ENCODE assay signal across 12 mouse cellular contexts in the genomic region with DNA sequence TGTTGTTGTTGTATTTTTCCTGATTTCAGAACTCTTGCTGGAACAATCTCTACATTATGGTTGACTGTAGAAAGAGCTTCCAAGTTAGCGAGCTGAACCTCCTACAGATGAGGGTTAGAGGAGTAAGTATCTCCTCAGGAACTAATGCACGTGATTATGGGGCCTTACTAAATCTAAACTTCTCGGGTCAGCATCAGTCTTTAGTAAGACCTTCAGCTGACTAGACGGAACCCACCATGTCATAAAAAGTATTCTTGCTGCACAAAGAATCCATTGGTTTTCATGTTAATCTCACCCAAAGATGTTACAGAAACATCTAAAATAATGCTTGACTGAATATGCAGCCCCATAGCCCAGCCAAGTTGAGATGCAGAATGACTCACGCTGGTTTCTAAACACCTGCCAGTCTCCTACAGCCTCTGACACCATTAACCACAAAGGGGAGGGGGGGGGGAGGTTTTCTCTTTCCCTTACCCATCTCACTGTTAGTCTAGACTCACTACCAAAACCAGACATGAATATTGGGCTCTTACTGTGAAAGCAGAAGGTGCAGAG.
DNase-seq lines count a peak whose midpoint lies in the region; ATAC-seq lines count a peak whose summit lies in the region.
"Had no signal": no experiment of that assay in that cellular context is flagged by ENCODE, and none has a peak within 500 bp of the region (broad histone marks: within the 10 kb centered on the region; RNA-seq: fewer than 3 reads in every experiment).

No protein-coding gene starts in this region.

- WGBS in forebrain, embryonic 14.5 days: 92% methylated on average over 5 of the region's 5 CpGs

- H3K4me2 ChIP-seq in forebrain, embryonic 14.5 days (ENCODE audit: low read length): no peak overlapping the region
- H3K4me2 ChIP-seq: forebrain, embryonic 13.5 days; hindbrain, embryonic 12.5 days; lung, embryonic 14.5 days; neural tube, embryonic 12.5 days had no signal

- peak; percentile 79 for ATAC-seq in CD4-positive, CD25-positive, alpha-beta regulatory T cell, adult 4 months
- peak; percentile 39 for ATAC-seq in common myeloid progenitor, adult 5-6 weeks (replicated peaks; ENCODE audit: low read depth, poor library complexity, severe bottlenecking)
- peak; percentile 40 for ATAC-seq in megakaryocyte progenitor cell, adult 5-6 weeks (replicated peaks; ENCODE audit: poor library complexity)
- no peak for ATAC-seq in forebrain, embryonic 14.5 days
- ATAC-seq: forebrain, embryonic 13.5 days had no signal

- H3K9me3 ChIP-seq in forebrain, embryonic 14.5 days (replicated peaks; ENCODE audit: control insufficient read depth, low read length): no peaks in the 10 kb centered on the region
- H3K9me3 ChIP-seq: forebrain, embryonic 13.5 days; hindbrain, embryonic 12.5 days; neural tube, embryonic 12.5 days had no signal

- no peaks in the 10 kb centered on the region for H3K4me1 ChIP-seq in forebrain, embryonic 14.5 days (ENCODE audit: control insufficient read depth, insufficient read depth, low read length)
- H3K4me1 ChIP-seq: forebrain, embryonic 13.5 days; hindbrain, embryonic 12.5 days; neural tube, embryonic 12.5 days had no signal

- H3K9ac ChIP-seq in forebrain, embryonic 14.5 days (ENCODE audit: low read length): no peak overlapping the region
- H3K9ac ChIP-seq: forebrain, embryonic 13.5 days; hindbrain, embryonic 12.5 days; lung, embryonic 14.5 days; neural tube, embryonic 12.5 days had no signal

- no peaks in the 10 kb centered on the region for H3K27me3 ChIP-seq in forebrain, embryonic 14.5 days (replicated peaks; ENCODE audit: control insufficient read depth, insufficient read depth, low read length)
- H3K27me3 ChIP-seq: forebrain, embryonic 13.5 days; hindbrain, embryonic 12.5 days; neural tube, embryonic 12.5 days had no signal

- no peak overlapping the region for H3K4me3 ChIP-seq in forebrain, embryonic 14.5 days (ENCODE audit: low read depth, low read length)
- H3K4me3 ChIP-seq: forebrain, embryonic 13.5 days; hindbrain, embryonic 12.5 days; neural tube, embryonic 12.5 days had no signal

- no peaks in the 10 kb centered on the region for H3K36me3 ChIP-seq in forebrain, embryonic 14.5 days (ENCODE audit: control insufficient read depth, insufficient read depth, low read length)
- H3K36me3 ChIP-seq: hindbrain, embryonic 12.5 days; neural tube, embryonic 12.5 days had no signal

- DNase-seq in 416B (ENCODE audit: low read depth): peak; percentile 96
- no peak for DNase-seq in cerebellum, adult 9-11 months
- DNase-seq in lung, adult 18-20 months: no peak
- DNase-seq in forebrain, embryonic 14.5 days (ENCODE audit: low spot score): no peak
- DNase-seq in gastrocnemius, adult 18-20 months (ENCODE audit: low spot score): no peak
- DNase-seq: lung, embryonic 14.5 days had no signal

- no peak overlapping the region for H3K27ac ChIP-seq in forebrain, embryonic 14.5 days (ENCODE audit: low read depth, low read length)
- H3K27ac ChIP-seq: forebrain, embryonic 13.5 days; hindbrain, embryonic 12.5 days; neural tube, embryonic 12.5 days had no signal
